Mouse (Mus musculus) heart, embryonic 16.5 days (tissue): ENCODE results near the gene Npas2. TPM values are rescaled to one million over a fixed set of nuclear protein-coding genes. Genes with fewer than 3 reads are reported as not detected.
A peak's percentile ranks its signal among the peaks of the same experiment; 100 is the strongest.

Source experiments
- ATAC-seq: fragments of 200-750 bp; cut with Nextera tagmentation; replicated peaks from 2 replicates; pipeline ENCODE4 v1.8.0; 2017; ENCODE audit warnings: moderate number of reproducible peaks; ENCODE audit not compliant: insufficient read depth, low FRiP score; ENCODE audit errors: extremely low read depth
- H3K27ac ChIP-seq: fragments of 300-500 bp; sonication (generic); 2 replicates; pipeline ENCODE4 v1.5.1; 2014; ENCODE audit warnings: mild to moderate bottlenecking, low read length, control low read depth, moderate library complexity
- H3K27me3 ChIP-seq: fragments of 300-500 bp; sonication (generic); 2 replicates; pipeline ENCODE4 v1.6.1; 2014; ENCODE audit warnings: low read length, mixed read lengths; ENCODE audit not compliant: control insufficient read depth, insufficient read depth
- H3K36me3 ChIP-seq: fragments of 300-500 bp; sonication (generic); 2 replicates; pipeline ENCODE4 v1.6.1; 2014; ENCODE audit not compliant: control insufficient read depth, insufficient read depth
- H3K4me1 ChIP-seq: fragments of 300-500 bp; sonication (generic); 2 replicates; pipeline ENCODE4 v1.6.1; 2014; ENCODE audit warnings: low read length, mixed read lengths; ENCODE audit not compliant: control insufficient read depth, insufficient read depth
- H3K4me2 ChIP-seq: fragments of 300-500 bp; sonication (generic); 2 replicates; pipeline ENCODE4 v1.6.1; 2014; ENCODE audit warnings: low read depth, mild to moderate bottlenecking, control low read depth, low read length
- H3K4me3 ChIP-seq: fragments of 300-500 bp; sonication (generic); 2 replicates; pipeline ENCODE4 v1.5.1; 2014; ENCODE audit warnings: mild to moderate bottlenecking, control low read depth, low read length
- H3K9ac ChIP-seq: fragments of 300-500 bp; sonication (generic); 2 replicates; pipeline ENCODE4 v1.6.1; 2014; ENCODE audit warnings: low read length, control low read depth
- H3K9me3 ChIP-seq: fragments of 300-500 bp; sonication (generic); replicated peaks from 2 replicates; pipeline ENCODE4 v1.6.1; 2016; ENCODE audit warnings: low read length; ENCODE audit not compliant: control insufficient read depth
- WGBS: fragments of 180-500 bp; shearing (Covaris S2); extraction: QIAGEN DNeasy Blood & Tissue Kit; methylation state at CpG from one replicate; pipeline ENCODE4 v1.1.7; 2014; 5-methylcytosine and 5-hydroxymethylcytosine counted together
- polyA plus RNA-seq: library from polyadenylated mRNA; unstranded; fragments of >200 nt; fragmentation: Nextera tagmentation; extraction: Ambion mirVana; gene quantifications from 2 replicates; pipeline ENCODE4 v1.2.1, GENCODE M21; 2015

Gene Npas2
- polyA plus RNA-seq: 3.1 and 3.7 TPM in 2 replicates

DNA sequence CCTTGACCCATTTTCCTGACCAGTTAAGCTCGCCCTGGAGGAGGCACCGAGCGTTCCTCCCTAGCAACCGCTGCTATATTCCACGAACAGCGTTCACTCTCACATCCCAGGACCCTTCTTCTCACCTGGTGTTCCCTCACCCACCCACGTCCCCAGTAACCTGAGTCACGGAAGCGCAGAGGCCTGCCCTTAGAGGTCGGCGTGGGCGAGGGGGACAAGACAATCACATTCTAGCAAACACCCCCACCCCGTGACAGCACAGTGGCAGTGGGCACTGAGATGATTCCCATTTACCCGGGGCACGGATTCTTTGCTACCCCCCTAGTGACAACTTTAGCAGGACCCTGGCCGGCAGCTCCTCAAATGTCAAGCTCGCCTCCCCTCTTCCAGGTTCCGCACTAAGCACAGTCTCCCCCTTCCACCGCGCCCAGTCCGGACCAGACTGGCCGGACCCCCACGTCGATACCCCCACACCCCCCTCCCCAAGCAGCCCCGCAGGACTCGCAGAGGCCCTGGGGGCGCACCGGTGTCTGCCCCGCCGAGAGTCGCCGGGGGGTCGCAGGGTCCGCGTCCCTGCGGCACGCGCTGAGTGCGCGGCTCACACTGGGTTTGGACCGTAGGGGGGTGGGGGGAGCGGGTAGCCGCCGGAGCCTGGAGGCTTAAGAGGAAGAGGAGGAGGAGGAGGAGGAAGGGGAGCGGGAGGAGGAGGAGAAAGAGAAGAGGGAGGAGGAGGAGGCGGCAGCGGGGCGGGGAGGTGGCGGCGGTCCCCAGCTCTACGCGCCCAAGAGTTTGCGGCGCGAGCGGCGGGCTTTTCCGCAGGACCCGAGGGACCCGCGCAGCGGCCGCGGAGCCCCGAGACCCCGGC, at the start of gene Npas2:
TSS of gene Npas2 (plus strand) at position 735 of the 865 bp plus-strand sequence.
- Histone ChIP-seq H3K9ac (peak within 1 kb of the TSS; percentile 89), H3K4me3 (peak within 1 kb of the TSS; percentile 81), H3K4me1 (peaks cover 29% of the 10 kb centered on the region), H3K36me3 (no peaks in the 10 kb centered on the region), H3K9me3 (no peaks in the 10 kb centered on the region), H3K27me3 (peaks cover 3% of the 10 kb centered on the region; the same call in 1 of the 2 replicates), H3K27ac (peak within 1 kb of the TSS; percentile 60), H3K4me2 (peak within 1 kb of the TSS; percentile 100)
- under 1% methylated on average over 64 of the region's 66 CpGs for WGBS
- peak; percentile 17 for ATAC-seq

DNA sequence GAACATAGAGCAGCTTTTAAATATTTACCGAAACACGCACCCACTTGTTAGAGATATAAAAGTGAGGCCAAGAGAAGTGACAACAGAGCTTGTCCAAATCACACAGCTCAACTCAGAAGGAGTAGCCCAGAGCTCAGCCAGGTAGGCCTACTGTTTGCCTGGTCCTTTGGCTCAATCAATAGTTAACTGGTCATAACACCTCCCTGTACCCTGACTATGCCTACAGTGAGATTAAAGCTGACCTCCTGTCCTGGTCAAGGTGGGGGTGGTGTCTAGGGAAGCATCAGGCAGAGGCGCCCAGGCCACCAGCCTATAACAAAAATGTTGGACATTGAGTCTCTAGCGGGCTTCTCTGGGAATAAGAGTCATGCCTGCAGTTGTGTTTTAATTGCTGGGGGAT, 36.8 kb upstream of the Npas2 start:
- Histone ChIP-seq H3K4me1 (no peaks in the 10 kb centered on the region), H3K9me3 (no peaks in the 10 kb centered on the region), H3K4me3 (no peak overlapping the region), H3K36me3 (no peaks in the 10 kb centered on the region), H3K4me2 (no peak overlapping the region), H3K9ac (no peak overlapping the region), H3K27me3 (no peaks in the 10 kb centered on the region), H3K27ac (no peak overlapping the region)
- no peak for ATAC-seq
- WGBS: 89% methylated on average over 4 of the region's 4 CpGs

DNA sequence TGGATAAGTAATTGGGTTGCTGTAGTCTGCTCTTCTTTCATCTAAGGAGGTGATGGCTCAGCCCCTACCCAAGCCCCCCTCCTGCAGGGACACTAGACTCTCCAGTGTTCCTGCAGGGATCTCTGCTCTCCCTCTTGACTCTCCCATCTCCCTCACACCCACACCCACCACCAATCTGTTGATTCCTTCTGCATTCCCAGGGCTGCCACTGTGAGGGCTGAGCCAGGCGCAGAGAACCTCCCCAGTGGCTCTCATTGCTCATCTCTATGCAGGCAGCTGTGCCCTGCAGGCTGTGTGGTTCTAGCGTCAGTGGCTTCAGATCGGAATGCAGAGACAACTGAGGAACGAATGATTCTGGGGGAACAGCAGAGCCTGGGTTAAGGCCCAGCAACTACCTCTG, 33.4 kb upstream of the Npas2 start:
- Histone ChIP-seq H3K9ac (no peak overlapping the region), H3K27me3 (no peaks in the 10 kb centered on the region), H3K27ac (no peak overlapping the region), H3K36me3 (no peaks in the 10 kb centered on the region), H3K4me2 (no peak overlapping the region), H3K9me3 (no peaks in the 10 kb centered on the region), H3K4me3 (no peak overlapping the region), H3K4me1 (no peaks in the 10 kb centered on the region)
- WGBS: 47% methylated on average over 4 of the region's 4 CpGs
- no peak for ATAC-seq

DNA sequence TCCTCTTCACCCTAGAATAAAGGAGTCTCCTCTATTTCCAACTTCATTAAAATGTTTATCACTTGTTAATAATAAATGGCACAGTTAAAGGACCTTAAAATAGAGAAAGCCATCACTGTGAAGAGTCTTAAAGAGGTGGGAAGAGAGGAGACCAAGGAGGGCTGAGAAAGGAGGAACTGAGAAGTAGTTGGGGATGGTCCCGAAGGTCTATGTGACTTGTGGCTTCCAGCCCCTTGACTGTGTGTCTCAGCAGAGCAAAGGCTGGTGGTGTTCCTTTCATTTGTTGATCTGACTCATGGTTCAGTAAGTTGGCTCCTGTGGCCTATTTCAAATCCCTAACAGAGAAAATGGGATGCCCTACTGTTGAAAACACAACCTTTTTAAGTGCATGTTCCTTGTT, 30.5 kb upstream of the Npas2 start:
- Histone ChIP-seq H3K9me3 (no peaks in the 10 kb centered on the region), H3K9ac (no peak overlapping the region), H3K36me3 (no peaks in the 10 kb centered on the region), H3K27ac (no peak overlapping the region), H3K4me3 (no peak overlapping the region), H3K27me3 (no peaks in the 10 kb centered on the region), H3K4me2 (no peak overlapping the region), H3K4me1 (no peaks in the 10 kb centered on the region)
- 79% methylated on average over 1 of the region's 1 CpGs for WGBS
- no peak for ATAC-seq

DNA sequence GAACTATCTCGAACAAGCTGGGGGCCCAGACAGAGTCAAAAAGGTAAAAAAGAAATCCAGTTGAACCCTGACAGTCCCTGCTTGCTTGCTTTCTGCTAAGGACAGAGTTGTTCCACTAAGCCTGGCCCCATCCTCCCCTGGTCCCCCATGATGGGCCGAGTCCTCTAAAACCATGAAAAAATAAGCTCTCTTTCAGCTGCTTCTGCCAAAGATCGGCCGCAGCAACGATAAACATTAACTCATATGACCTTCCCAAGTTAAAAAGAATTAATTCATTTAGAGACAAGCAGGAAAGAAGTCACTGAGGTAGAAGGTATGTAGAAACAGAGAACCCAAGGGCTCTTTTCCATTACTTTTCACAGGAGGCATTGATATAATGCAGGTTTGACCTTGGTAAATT, 16.8 kb upstream of the Npas2 start:
- no peaks in the 10 kb centered on the region for H3K4me1 ChIP-seq
- H3K36me3 ChIP-seq: no peaks in the 10 kb centered on the region
- 90% methylated on average over 5 of the region's 5 CpGs for WGBS
- no peak overlapping the region for H3K4me3 ChIP-seq
- H3K27ac ChIP-seq: no peak overlapping the region
- no peak overlapping the region for H3K9ac ChIP-seq
- ATAC-seq: no peak
- no peaks in the 10 kb centered on the region for H3K27me3 ChIP-seq
- no peak overlapping the region for H3K4me2 ChIP-seq
- H3K9me3 ChIP-seq: peaks cover 6% of the 10 kb centered on the region

DNA sequence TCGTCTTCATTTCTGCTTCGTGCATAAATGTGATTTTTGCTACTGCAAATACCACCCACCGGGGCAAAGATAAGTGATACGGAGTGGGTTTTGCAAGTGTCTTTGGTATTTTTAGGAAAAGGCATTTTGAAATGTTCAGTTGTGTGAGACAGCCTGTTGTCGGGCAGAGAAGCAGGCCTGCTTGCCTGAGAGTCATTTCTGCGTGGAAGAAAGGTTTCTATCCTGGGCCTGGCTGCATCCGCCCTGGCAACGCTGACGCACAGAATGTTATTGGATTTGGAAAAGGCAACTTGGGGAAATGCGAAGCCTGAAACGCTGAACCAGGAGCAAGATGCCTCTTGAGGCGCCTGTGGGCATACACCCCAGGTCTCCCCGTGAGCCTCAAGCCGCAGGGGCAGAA, 16.3 kb upstream of the Npas2 start:
- Histone ChIP-seq H3K9me3 (peaks cover 6% of the 10 kb centered on the region), H3K4me1 (no peaks in the 10 kb centered on the region), H3K36me3 (no peaks in the 10 kb centered on the region), H3K4me2 (no peak overlapping the region), H3K4me3 (no peak overlapping the region), H3K27me3 (no peaks in the 10 kb centered on the region), H3K9ac (no peak overlapping the region), H3K27ac (no peak overlapping the region)
- WGBS: 84% methylated on average over 14 of the region's 14 CpGs
- no peak for ATAC-seq

DNA sequence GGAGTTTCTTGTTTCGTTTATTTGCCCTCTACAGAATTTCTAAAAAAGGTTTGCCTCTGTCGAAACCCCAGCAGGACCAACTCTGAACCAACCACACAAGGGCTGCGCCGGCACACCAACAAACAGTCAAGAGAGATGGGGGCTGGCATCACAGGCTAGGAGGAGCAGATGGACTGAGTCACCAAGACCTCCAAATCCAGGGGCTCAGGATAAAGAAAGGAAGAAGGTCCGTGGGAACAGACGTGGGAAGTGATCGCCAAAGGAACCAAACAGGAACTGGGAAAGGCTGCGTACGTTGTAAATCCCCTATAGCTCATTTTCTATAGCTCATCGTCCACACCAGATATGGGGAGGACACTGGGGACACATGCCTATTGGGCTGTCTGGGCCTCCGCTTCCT, 13.7 kb upstream of the Npas2 start:
- 87% methylated on average over 11 of the region's 11 CpGs for WGBS
- Histone ChIP-seq H3K9me3 (peaks cover 6% of the 10 kb centered on the region), H3K4me1 (no peaks in the 10 kb centered on the region), H3K27me3 (no peaks in the 10 kb centered on the region), H3K4me2 (no peak overlapping the region), H3K4me3 (no peak overlapping the region), H3K9ac (no peak overlapping the region), H3K36me3 (no peaks in the 10 kb centered on the region), H3K27ac (no peak overlapping the region)
- no peak for ATAC-seq

DNA sequence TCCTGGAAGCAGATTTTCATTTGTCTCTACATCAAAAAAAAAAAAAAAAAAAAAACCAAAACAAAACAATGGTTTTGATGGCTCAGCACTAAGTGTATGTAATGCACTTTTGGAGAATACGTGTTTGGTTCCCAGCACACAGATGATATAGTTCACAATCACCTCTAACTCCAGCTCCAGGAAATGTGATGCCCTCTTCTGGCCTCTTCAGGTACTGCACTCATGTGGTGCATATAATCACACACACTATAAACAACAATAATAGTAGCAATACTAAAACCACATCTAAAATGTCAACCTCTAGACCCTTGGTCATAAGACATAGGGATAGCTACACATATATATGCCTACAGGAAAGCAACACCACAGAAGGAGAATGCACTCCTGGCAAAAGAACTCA, 13.0 kb upstream of the Npas2 start:
- Histone ChIP-seq H3K36me3 (no peaks in the 10 kb centered on the region), H3K9ac (no peak overlapping the region), H3K27me3 (no peaks in the 10 kb centered on the region), H3K4me2 (no peak overlapping the region), H3K4me3 (no peak overlapping the region), H3K27ac (no peak overlapping the region), H3K9me3 (peaks cover 6% of the 10 kb centered on the region), H3K4me1 (peaks cover 2% of the 10 kb centered on the region; the same call in 1 of the 2 replicates)
- 100% methylated on average over 1 of the region's 1 CpGs for WGBS
- no peak for ATAC-seq

DNA sequence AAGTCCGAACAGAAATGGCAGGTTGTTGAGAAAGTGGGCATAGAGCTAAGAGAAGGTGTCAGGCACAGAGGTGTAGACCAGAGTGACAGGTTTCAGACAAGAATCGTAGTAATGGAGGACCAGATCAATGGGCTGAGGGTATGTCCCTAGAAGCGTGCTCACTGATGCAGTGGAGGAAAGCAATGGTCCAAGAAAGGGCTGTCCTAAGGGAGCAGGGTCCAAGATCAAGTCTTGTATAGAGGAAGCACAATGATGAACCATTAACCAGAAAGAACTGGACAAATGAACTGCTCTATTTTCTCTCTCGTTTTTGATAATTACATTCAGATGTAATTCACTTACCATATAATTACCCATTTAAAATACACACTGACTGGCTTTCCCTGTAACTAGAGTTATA, 11.6 kb upstream of the Npas2 start:
- Histone ChIP-seq H3K27me3 (no peaks in the 10 kb centered on the region), H3K4me1 (peaks cover 15% of the 10 kb centered on the region), H3K9ac (no peak overlapping the region), H3K4me3 (no peak overlapping the region), H3K27ac (no peak overlapping the region), H3K9me3 (peaks cover 6% of the 10 kb centered on the region), H3K4me2 (no peak overlapping the region), H3K36me3 (no peaks in the 10 kb centered on the region)
- ATAC-seq: no peak
- WGBS: 71% methylated on average over 4 of the region's 4 CpGs
